In the genomic region with DNA sequence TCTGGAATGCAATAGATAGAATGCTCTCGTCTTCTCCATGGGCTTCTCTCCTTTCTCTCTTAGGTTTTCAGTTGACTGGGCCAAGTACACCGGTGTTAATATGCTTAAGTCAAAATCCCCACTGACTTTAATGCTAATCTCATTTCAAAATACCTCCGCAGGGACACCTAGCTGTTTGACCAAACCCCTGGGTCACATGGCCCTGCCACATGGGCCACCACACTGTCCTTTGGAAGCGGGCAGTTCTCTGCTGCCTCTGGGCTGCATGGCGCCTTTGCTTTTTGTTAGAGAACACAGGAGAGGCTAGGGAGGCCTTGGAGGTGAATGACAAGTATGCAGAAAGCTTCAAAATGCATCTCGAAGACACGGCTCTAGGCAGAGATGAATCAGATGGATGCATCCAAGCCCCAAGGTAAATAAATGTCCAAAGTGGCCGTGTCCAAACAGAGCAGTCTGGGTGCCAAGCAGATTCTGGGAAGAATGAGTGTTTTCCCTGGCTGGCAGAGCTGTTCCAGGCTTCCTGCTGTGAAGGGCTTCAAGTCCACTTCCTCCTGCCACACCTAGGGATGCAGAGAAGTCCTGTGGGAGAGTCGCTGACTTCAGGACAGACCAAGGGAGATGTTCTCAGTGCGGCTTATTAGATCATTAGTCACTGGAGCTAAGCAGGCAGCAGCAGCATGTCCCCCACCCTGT, we compare ENCODE assay signal across 20 mouse cellular contexts.
A peak's percentile ranks its signal among the peaks of the same experiment; 100 is the strongest.
DNase-seq lines count a peak whose midpoint lies in the region; ATAC-seq and TF ChIP-seq lines count a peak whose summit lies in the region.
"Had no signal": no experiment of that assay in that cellular context is flagged by ENCODE, and none has a peak within 500 bp of the region (broad histone marks: within the 10 kb centered on the region; RNA-seq: fewer than 3 reads in every experiment).

No protein-coding gene starts in this region.

- ATAC-seq in cerebellum, adult (ENCODE audit: insufficient number of reproducible peaks, low FRiP score, low TSS enrichment), result peak; percentile 37
- no peak for ATAC-seq in midbrain, embryonic 16.5 days
- ATAC-seq: midbrain, embryonic 15.5 days had no signal

- TF ChIP-seq CTCF in left cerebral cortex, adult 2 months (IDR thresholded peaks at IDR 0.05), result no peak
- no peak for TF ChIP-seq CTCF in cerebellum, adult 2 months (IDR thresholded peaks at IDR 0.05; ENCODE audit: borderline replicate concordance, insufficient read depth, low read depth, low read length)
- TF ChIP-seq CTCF in heart, adult 2 months (IDR thresholded peaks at IDR 0.05), result no peak

- no peaks in the 10 kb centered on the region for H3K36me3 ChIP-seq in midbrain, embryonic 16.5 days (ENCODE audit: control insufficient read depth, insufficient read depth, low read length)
- peaks cover 6% of the 10 kb centered on the region for H3K36me3 ChIP-seq in heart, adult 2 months (ENCODE audit: control insufficient read depth, insufficient read depth, low read length)
- H3K36me3 ChIP-seq: embryonic facial prominence, embryonic 10.5 days; forebrain, embryonic 12.5 days; limb, embryonic 10.5 days; liver, embryonic 15.5 days; midbrain, embryonic 15.5 days had no signal

- peak overlapping the region; percentile 76 for H3K27ac ChIP-seq in left cerebral cortex, adult 2 months
- H3K27ac ChIP-seq in cerebellum, adult 2 months (ENCODE audit: insufficient read depth, low read length), result no peak overlapping the region
- no peak overlapping the region for H3K27ac ChIP-seq in midbrain, embryonic 16.5 days (ENCODE audit: low read length)
- no peak overlapping the region; the same call in 1 of the 2 replicates for H3K27ac ChIP-seq in heart, adult 2 months
- H3K27ac ChIP-seq: embryonic facial prominence, embryonic 10.5 days; forebrain, embryonic 12.5 days; kidney, postnatal 0 days; limb, embryonic 10.5 days; liver, embryonic 15.5 days; midbrain, embryonic 15.5 days; stomach, postnatal 0 days had no signal

- no peak for TF ChIP-seq POLR2A in cerebellum, adult 2 months (IDR thresholded peaks at IDR 0.05; ENCODE audit: borderline replicate concordance, insufficient read depth, low read length)
- no peak for TF ChIP-seq POLR2A in heart, adult 2 months (IDR thresholded peaks at IDR 0.05; ENCODE audit: insufficient read depth, low read depth, low read length)

- H3K9me3 ChIP-seq in midbrain, embryonic 16.5 days (replicated peaks; ENCODE audit: control insufficient read depth, low read length, poor library complexity, severe bottlenecking), result peaks cover 7% of the 10 kb centered on the region; the same call in 1 of the 2 replicates
- H3K9me3 ChIP-seq: limb, embryonic 10.5 days; liver, embryonic 15.5 days; midbrain, embryonic 15.5 days had no signal

- no peak for DNase-seq in cerebellum, postnatal 4 days (ENCODE audit: low spot score in 2 of 2)
- DNase-seq in left cerebral cortex, adult 2 months (ENCODE audit: extremely low spot score in 1 of 2, low spot score in 2 of 2), result no peak
- no peak for DNase-seq in left cerebral cortex, adult 9 months (ENCODE audit: low spot score in 2 of 2)
- peak; percentile 49 for DNase-seq in 3T3-L1 (ENCODE audit: low read depth, low spot score)
- DNase-seq in cerebellum, adult 2 months, result peak; percentile 60 to 80
- DNase-seq in heart, adult 2 months, result no peak
- DNase-seq: adrenal gland, adult 8-10 months; gastrocnemius, postnatal 36 days; kidney, adult 11 months; lung, postnatal 10 days; right cerebral cortex, postnatal 4 days had no signal

- WGBS in cerebellum, adult 2 months, result 33% methylated on average over 10 of the region's 10 CpGs
- 71% methylated on average over 10 of the region's 10 CpGs for WGBS in midbrain, embryonic 16.5 days
- 64% methylated on average over 10 of the region's 10 CpGs for WGBS in heart, adult 2 months

- peaks cover 15% of the 10 kb centered on the region for H3K79me2 ChIP-seq in heart, adult 2 months (replicated peaks; ENCODE audit: control insufficient read depth, insufficient read depth, low read length)

- no peak overlapping the region for H3K4me3 ChIP-seq in left cerebral cortex, adult 2 months
- H3K4me3 ChIP-seq in cerebellum, adult 2 months (replicated peaks; ENCODE audit: insufficient read depth, low read depth, low read length), result no peak overlapping the region
- H3K4me3 ChIP-seq in midbrain, embryonic 16.5 days (ENCODE audit: low read depth, low read length), result no peak overlapping the region
- no peak overlapping the region for H3K4me3 ChIP-seq in heart, adult 2 months
- H3K4me3 ChIP-seq: embryonic facial prominence, embryonic 10.5 days; forebrain, embryonic 12.5 days; limb, embryonic 10.5 days; liver, embryonic 15.5 days; midbrain, embryonic 15.5 days had no signal

- intact Hi-C loops in left cerebral cortex, adult 2 months (cut with DNase I), result no loop called here
- intact Hi-C loops in heart, adult 2 months (cut with DNase I), result no loop called here

- H3K9ac ChIP-seq in midbrain, embryonic 16.5 days (ENCODE audit: low read depth, low read length), result no peak overlapping the region
- no peak overlapping the region for H3K9ac ChIP-seq in heart, adult 2 months (ENCODE audit: low read depth, low read length)
- H3K9ac ChIP-seq: forebrain, embryonic 12.5 days; liver, embryonic 15.5 days; midbrain, embryonic 15.5 days had no signal

- H3K4me1 ChIP-seq in cerebellum, adult 2 months (ENCODE audit: control insufficient read depth, insufficient read depth, low read length), result peaks cover 29% of the 10 kb centered on the region
- no peaks in the 10 kb centered on the region for H3K4me1 ChIP-seq in midbrain, embryonic 16.5 days (ENCODE audit: control insufficient read depth, insufficient read depth, low read length)
- H3K4me1 ChIP-seq in heart, adult 2 months (ENCODE audit: control insufficient read depth, insufficient read depth, low read length), result peaks cover 29% of the 10 kb centered on the region
- H3K4me1 ChIP-seq: embryonic facial prominence, embryonic 10.5 days; midbrain, embryonic 15.5 days had no signal

- no peak overlapping the region for H3K4me2 ChIP-seq in midbrain, embryonic 16.5 days (ENCODE audit: low read length)
- H3K4me2 ChIP-seq: forebrain, embryonic 12.5 days; liver, embryonic 15.5 days; midbrain, embryonic 15.5 days had no signal

- TF ChIP-seq EP300 in heart, adult 2 months (IDR thresholded peaks at IDR 0.05; ENCODE audit: insufficient read depth, low read depth, low read length), result no peak

- H3K27me3 ChIP-seq in cerebellum, adult 2 months (ENCODE audit: control insufficient read depth, insufficient read depth, low read length), result no peaks in the 10 kb centered on the region
- no peaks in the 10 kb centered on the region for H3K27me3 ChIP-seq in midbrain, embryonic 16.5 days (ENCODE audit: control insufficient read depth, insufficient read depth, low read depth, low read length)
- H3K27me3 ChIP-seq in heart, adult 2 months (ENCODE audit: control insufficient read depth, insufficient read depth, low read length), result no peaks in the 10 kb centered on the region
- H3K27me3 ChIP-seq: forebrain, embryonic 12.5 days; liver, embryonic 15.5 days; midbrain, embryonic 15.5 days had no signal

Comparison
In these comparisons a context has a peak if more than half of its experiments do, and no peak if none do; other contexts are left out.
1. DNase-seq: peak in 3T3-L1 (single experiment) and cerebellum, adult 2 months (2 of 2); none in cerebellum, postnatal 4 days (0 of 2), left cerebral cortex, adult 2 months (0 of 2), left cerebral cortex, adult 9 months (0 of 2) and heart, adult 2 months (0 of 2).